Mouse (Mus musculus): ENCODE measurements around the gene Rassf1. TPM values are rescaled to one million over a fixed set of nuclear protein-coding genes. Genes with fewer than 3 reads are reported as not detected.

The Rassf1 gene
- polyA plus RNA-seq, 1 experiment, result 63.4 TPM

DNA sequence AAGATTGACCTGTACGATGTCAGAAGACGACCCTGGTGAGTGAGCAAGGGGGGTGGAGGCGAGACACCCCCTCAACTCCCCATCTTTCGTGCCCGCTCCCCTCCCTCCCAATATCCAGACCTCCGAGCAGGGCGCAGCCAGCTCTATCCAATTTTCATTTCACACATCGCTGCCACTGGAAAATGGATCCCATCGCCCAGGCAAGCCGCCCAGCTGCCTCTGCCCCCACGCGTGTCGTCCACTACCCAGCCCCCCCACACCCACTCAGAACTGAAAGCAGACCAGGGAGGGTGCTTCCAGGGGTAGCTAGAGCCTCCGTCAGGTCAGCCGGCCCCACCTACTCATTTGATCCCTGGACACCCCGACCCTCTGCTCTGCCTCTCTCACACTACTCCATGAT, 39.0 kb upstream of the Rassf1 start:
- no peaks in the 10 kb centered on the region for H3K4me1 ChIP-seq (ENCODE audit: control insufficient read depth, insufficient read depth, low read length)
- H3K4me3 ChIP-seq (ENCODE audit: control insufficient read depth, low read depth, low read length), result no peak overlapping the region
- no peaks in the 10 kb centered on the region for H3K36me3 ChIP-seq (ENCODE audit: control insufficient read depth, insufficient read depth, low read length)
- H3K27ac ChIP-seq (ENCODE audit: control insufficient read depth, insufficient read depth, low read depth, low read length), result no peak overlapping the region
- no peaks in the 10 kb centered on the region for H3K27me3 ChIP-seq (ENCODE audit: control insufficient read depth, insufficient read depth, low read length)
- no peak for TF ChIP-seq POLR2A (IDR thresholded peaks at IDR 0.05; ENCODE audit: control insufficient read depth, low read depth, low read length)
- no peak for TF ChIP-seq CTCF (IDR thresholded peaks at IDR 0.05; ENCODE audit: control insufficient read depth, insufficient read depth, insufficient replicate concordance, low read depth, low read length)

DNA sequence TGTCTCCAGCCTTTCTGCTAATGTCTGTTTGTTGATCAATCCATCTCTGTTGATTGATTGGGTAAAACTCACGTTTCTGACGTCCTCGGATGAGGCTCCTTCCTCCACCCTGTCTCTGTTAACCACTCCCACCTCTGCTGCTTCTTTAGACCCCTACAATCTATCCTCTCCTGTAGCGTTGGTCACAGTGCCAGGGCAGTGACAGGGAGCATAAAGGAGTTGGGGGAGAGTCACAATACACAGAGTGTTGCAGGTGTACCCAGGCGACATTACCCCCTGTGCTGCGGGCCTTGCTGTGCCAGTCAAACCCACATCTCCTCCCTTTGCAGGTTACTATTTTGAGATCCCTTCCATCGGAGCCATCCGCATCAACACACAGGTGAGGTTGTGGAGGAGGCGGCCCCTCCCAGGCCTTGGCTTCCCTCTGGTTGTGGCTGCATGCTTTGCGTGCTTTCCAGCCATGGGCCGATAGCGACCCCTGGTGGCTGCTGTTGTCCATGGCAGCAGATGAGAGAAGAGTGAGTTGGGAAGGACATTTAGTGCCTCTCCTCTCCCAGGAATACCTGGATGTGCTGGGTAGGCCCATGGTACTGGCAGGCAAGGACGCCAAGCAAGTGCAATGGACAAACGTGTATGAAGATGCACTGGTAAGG, 36.9 kb upstream of the Rassf1 start:
- H3K4me3 ChIP-seq (ENCODE audit: control insufficient read depth, low read depth, low read length), result no peak overlapping the region
- no peaks in the 10 kb centered on the region for H3K36me3 ChIP-seq (ENCODE audit: control insufficient read depth, insufficient read depth, low read length)
- H3K4me1 ChIP-seq (ENCODE audit: control insufficient read depth, insufficient read depth, low read length), result no peaks in the 10 kb centered on the region
- H3K27ac ChIP-seq (ENCODE audit: control insufficient read depth, insufficient read depth, low read depth, low read length), result no peak overlapping the region
- H3K27me3 ChIP-seq (ENCODE audit: control insufficient read depth, insufficient read depth, low read length), result no peaks in the 10 kb centered on the region
- TF ChIP-seq CTCF (IDR thresholded peaks at IDR 0.05; ENCODE audit: control insufficient read depth, insufficient read depth, insufficient replicate concordance, low read depth, low read length) (peak; percentile 97), POLR2A (IDR thresholded peaks at IDR 0.05; ENCODE audit: control insufficient read depth, low read depth, low read length) (no peak)

DNA sequence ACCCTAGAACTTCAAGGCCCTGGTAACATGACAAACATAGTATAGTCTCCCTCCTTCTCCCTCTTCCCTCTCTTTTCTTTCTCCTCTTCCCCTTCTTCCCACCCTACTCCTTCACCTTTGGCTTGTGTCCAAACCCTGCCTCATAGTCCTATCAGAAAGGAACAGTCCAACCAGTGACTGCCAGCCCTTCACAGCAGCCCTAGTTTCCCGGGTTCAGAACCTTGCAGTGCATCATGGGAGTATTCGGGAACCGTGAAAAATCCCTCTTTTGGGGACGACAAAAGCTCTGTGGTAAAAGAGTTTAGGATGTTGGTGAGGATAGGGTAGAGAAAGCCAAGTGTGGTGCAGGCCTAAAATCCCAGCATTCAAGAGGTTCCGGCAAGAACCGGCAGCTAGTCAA, 31.0 kb upstream of the Rassf1 start:
- Histone ChIP-seq H3K27ac (ENCODE audit: control insufficient read depth, insufficient read depth, low read depth, low read length) (no peak overlapping the region), H3K27me3 (ENCODE audit: control insufficient read depth, insufficient read depth, low read length) (no peaks in the 10 kb centered on the region), H3K36me3 (ENCODE audit: control insufficient read depth, insufficient read depth, low read length) (no peaks in the 10 kb centered on the region), H3K4me3 (ENCODE audit: control insufficient read depth, low read depth, low read length) (no peak overlapping the region), H3K4me1 (ENCODE audit: control insufficient read depth, insufficient read depth, low read length) (no peaks in the 10 kb centered on the region)
- TF ChIP-seq CTCF (IDR thresholded peaks at IDR 0.05; ENCODE audit: control insufficient read depth, insufficient read depth, insufficient replicate concordance, low read depth, low read length) (no peak), POLR2A (IDR thresholded peaks at IDR 0.05; ENCODE audit: control insufficient read depth, low read depth, low read length) (no peak)

DNA sequence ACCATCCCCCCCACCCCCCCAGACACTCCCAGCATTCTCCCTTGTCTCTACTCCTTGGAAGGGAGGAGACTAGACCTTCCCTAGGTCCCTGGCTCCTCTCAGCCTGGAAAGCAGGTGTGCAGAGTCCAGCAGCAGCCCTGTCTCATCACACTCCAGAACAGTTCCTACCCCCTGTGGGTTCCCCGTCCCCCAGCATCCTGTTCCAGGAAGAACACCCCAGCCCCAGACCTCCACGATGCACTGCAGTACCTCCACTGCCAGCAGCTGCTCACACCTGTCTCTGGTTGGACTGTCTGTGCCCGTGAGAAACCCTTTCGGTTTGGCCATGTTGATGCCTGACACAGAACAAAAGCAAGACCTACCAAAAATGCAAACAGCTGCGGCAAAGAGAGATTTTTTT, 30.2 kb upstream of the Rassf1 start:
- Histone ChIP-seq H3K4me3 (ENCODE audit: control insufficient read depth, low read depth, low read length) (no peak overlapping the region), H3K4me1 (ENCODE audit: control insufficient read depth, insufficient read depth, low read length) (peaks cover under 1% of the 10 kb centered on the region), H3K27ac (ENCODE audit: control insufficient read depth, insufficient read depth, low read depth, low read length) (no peak overlapping the region), H3K36me3 (ENCODE audit: control insufficient read depth, insufficient read depth, low read length) (no peaks in the 10 kb centered on the region), H3K27me3 (ENCODE audit: control insufficient read depth, insufficient read depth, low read length) (no peaks in the 10 kb centered on the region)
- no peak for TF ChIP-seq POLR2A (IDR thresholded peaks at IDR 0.05; ENCODE audit: control insufficient read depth, low read depth, low read length)
- no peak for TF ChIP-seq CTCF (IDR thresholded peaks at IDR 0.05; ENCODE audit: control insufficient read depth, insufficient read depth, insufficient replicate concordance, low read depth, low read length)

DNA sequence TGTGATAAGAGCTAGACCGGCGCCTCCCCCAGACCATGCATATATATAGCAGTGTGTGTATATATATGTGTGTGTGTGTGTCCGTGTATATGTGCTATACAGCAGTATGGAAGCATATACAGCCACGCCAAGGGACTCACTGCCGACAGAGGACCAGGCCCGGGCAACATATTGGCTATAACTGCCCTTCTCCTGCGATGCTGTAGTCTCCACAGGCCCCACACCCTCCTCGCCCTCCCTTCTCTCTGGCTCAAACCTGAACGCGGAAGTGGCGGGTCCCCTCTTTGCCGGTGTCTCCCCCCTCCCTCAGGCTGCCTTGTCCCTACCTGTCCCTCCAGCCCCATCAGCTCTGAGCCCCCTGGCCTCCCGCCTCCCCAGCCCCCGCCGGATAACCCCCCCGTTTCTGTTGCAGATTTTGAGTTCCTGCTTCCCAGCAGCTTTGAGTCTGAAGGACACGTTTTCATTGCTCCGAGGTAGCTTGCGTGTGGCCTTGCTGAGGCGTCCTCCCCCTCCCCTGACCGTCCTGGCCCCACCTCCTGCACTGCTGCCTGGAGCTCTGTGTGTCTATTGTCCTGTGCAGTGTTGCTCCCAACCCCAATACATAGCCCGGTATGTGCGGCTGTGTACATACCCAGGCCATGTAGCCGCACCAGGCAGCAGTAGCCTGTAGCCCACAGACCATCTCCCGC, 29.5 kb upstream of the Rassf1 start:
- TF ChIP-seq POLR2A (IDR thresholded peaks at IDR 0.05; ENCODE audit: control insufficient read depth, low read depth, low read length), result no peak
- no peak for TF ChIP-seq CTCF (IDR thresholded peaks at IDR 0.05; ENCODE audit: control insufficient read depth, insufficient read depth, insufficient replicate concordance, low read depth, low read length)
- Histone ChIP-seq H3K27me3 (ENCODE audit: control insufficient read depth, insufficient read depth, low read length) (no peaks in the 10 kb centered on the region), H3K27ac (ENCODE audit: control insufficient read depth, insufficient read depth, low read depth, low read length) (no peak overlapping the region)

DNA sequence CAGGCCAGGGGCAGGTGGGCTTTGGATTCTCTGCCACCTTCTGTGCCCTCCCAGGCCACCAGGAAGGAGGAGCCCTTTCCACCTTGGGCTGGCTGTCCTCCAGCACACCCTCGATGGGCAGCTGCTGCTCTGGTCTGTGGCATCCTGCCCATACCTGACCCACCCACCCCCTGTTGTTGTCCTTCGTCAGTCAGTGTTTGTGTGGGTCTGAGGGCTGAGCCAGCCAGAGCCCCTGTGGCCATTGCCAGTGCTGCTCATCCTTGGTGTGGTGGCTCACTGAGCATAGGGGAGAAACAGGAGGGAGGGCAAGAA, 29.0 kb upstream of the Rassf1 start:
- no peak for TF ChIP-seq CTCF (IDR thresholded peaks at IDR 0.05; ENCODE audit: control insufficient read depth, insufficient read depth, insufficient replicate concordance, low read depth, low read length)
- peaks cover 8% of the 10 kb centered on the region for H3K4me1 ChIP-seq (ENCODE audit: control insufficient read depth, insufficient read depth, low read length)
- H3K4me3 ChIP-seq (ENCODE audit: control insufficient read depth, low read depth, low read length), result no peak overlapping the region
- H3K27ac ChIP-seq (ENCODE audit: control insufficient read depth, insufficient read depth, low read depth, low read length), result no peak overlapping the region
- H3K36me3 ChIP-seq (ENCODE audit: control insufficient read depth, insufficient read depth, low read length), result no peaks in the 10 kb centered on the region
- H3K27me3 ChIP-seq (ENCODE audit: control insufficient read depth, insufficient read depth, low read length), result no peaks in the 10 kb centered on the region

More for the DNA sequence above, 29.5 kb upstream of the Rassf1 start:
- no peak overlapping the region for H3K4me3 ChIP-seq (ENCODE audit: control insufficient read depth, low read depth, low read length)
- peaks cover 6% of the 10 kb centered on the region for H3K4me1 ChIP-seq (ENCODE audit: control insufficient read depth, insufficient read depth, low read length)
- no peaks in the 10 kb centered on the region for H3K36me3 ChIP-seq (ENCODE audit: control insufficient read depth, insufficient read depth, low read length)

DNA sequence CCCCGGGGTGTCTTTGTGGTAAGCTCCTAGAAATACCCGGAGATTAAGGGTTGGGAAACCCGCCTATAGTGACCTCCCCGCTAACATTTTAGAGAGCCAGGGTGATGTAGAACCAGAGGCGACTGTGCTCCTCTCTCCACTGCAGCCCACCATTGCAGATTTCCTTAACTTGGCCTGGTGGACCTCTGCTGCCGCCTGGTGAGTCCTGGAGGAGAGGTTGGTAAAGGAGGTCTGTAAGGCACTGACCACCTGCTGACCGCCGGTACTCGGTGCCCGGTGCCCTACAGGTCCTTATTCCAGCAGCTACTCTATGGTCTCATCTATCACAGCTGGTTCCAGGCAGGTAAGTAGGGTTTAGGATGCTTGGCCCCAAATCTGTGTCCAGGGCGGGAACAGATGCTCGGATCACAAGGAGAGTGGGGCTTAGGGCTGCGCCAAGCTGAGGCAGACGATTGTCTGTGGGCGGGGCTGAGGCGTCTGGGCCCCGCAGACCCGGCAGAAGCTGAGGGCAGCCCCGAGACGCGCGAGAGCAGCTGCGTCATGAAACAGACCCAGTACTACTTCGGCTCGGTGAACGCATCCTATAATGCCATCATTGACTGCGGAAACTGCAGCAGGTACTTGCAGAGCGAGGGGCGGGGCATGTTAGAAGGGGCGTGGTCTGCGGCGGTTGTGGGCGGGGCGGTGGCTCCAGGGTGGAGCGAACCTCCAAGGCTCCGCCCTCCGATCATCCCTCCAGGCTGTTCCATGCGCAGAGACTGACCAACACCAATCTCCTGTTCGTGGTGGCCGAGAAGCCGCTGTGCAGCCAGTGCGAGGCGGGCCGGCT, 24.9 kb upstream of the Rassf1 start:
- Histone ChIP-seq H3K27me3 (ENCODE audit: control insufficient read depth, insufficient read depth, low read length) (no peaks in the 10 kb centered on the region), H3K4me1 (ENCODE audit: control insufficient read depth, insufficient read depth, low read length) (peaks cover 8% of the 10 kb centered on the region)

More for the DNA sequence above, 24.9 kb upstream of the Rassf1 start:
- H3K36me3 ChIP-seq (ENCODE audit: control insufficient read depth, insufficient read depth, low read length), result no peaks in the 10 kb centered on the region
- H3K4me3 ChIP-seq (ENCODE audit: control insufficient read depth, low read depth, low read length), result peak overlapping the region; percentile 74
- TF ChIP-seq POLR2A (IDR thresholded peaks at IDR 0.05; ENCODE audit: control insufficient read depth, low read depth, low read length), result no peak
- no peak for TF ChIP-seq CTCF (IDR thresholded peaks at IDR 0.05; ENCODE audit: control insufficient read depth, insufficient read depth, insufficient replicate concordance, low read depth, low read length)
- no peak overlapping the region for H3K27ac ChIP-seq (ENCODE audit: control insufficient read depth, insufficient read depth, low read depth, low read length)

All from testis, adult 2 months (tissue).